Mouse (Mus musculus) left cerebral cortex, adult 2 months (tissue): Measurements from ENCODE around the gene Pard6b. TPM values are rescaled to one million over a fixed set of nuclear protein-coding genes. Genes with fewer than 3 reads are reported as not detected.

Source experiments
- DNase-seq, 2 experiments: peaks; one replicate each; pipeline ENCODE4 v3.0.0; 2021 to 2022; ENCODE audit warnings: low spot score in 2 of 2, mixed read lengths in 1 of 2; ENCODE audit errors: extremely low spot score in 1 of 2
- H3K27ac ChIP-seq: fragments of 200-600 bp; 2 replicates; pipeline ENCODE4 v1.8.1; 2022
- H3K4me3 ChIP-seq: fragments of 200-600 bp; 2 replicates; pipeline ENCODE4 v1.8.1; 2022
- CTCF ChIP-seq: fragments of 200-600 bp; IDR thresholded peaks from 2 replicates; pipeline ENCODE4 v1.8.1; 2022; ENCODE audit warnings: antibody characterized with exemption, mild to moderate bottlenecking, moderate library complexity
- intact Hi-C: fragments of 180-260 bp; cut with DNase I; formaldehyde crosslinking; loops from one replicate; pipeline ENCODE4 v1.15.1; 2025
- total RNA-seq, 2 experiments: library from RNA; stranded (reverse); gene quantifications; 2 replicates each; pipeline ENCODE4 v1.2.3; 2021

The Pard6b gene
- total RNA-seq, 2 experiments from 2014 or later = 5.5 to 6.8 TPM

DNA sequence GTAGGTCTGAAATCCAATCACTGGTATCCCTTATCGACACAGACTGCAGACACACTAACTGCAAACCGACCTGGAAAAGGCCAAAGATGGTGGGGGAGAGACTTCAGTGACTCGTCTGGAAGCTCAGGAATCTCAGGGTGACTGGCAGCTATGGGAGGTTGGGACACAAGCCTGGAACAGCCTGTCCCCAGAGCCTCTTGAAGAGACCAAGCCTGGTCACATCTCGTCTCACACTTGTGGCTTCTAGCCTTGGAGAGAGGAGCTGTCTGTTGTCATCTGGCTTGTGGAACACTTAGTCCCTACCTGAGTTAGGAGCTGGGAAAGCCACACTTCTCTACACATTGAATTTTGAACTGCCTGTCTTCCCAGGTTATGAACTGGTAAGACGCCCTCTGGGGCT, 10.4 kb upstream of the Pard6b start:
- H3K27ac ChIP-seq = no peak overlapping the region
- DNase-seq = no peak
- no peak overlapping the region for H3K4me3 ChIP-seq
- intact Hi-C loops = no loop called here
- TF ChIP-seq CTCF = no peak

DNA sequence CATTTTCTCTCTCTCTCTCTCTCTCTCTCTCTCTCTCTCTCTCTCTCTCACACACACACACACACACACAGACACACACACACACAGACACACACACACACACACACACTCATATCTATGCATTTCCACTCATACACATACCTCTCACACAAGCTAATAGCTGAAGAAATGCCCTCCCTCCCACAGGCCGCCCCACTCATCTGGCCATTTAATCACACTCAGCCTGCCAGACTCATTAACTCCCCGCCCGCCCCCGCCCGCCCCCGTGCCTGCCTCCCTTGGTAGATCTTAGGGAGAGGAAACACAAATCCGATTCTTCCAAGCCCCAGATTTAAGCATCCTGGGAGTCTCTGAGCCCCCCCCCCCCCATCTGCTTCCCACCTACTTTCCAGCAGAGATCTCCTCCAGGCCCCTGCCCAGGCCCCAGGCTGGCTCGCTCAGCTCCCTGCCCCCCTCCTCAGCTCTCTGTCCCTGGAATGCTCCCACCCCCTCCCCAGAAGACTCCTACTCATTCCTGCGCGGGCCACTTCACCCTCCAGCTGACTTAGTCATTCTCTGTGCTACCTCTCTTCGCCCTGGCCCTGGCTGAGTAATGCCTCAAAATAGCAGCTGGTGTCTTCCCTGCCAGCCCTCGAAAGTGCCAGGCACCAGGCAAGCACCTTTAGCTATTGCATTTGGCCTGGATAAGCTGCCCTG, 8.2 kb upstream of the Pard6b start:
- intact Hi-C loops = no loop called here
- H3K27ac ChIP-seq = no peak overlapping the region
- H3K4me3 ChIP-seq = no peak overlapping the region
- no peak for TF ChIP-seq CTCF
- peak; percentile 54 to 57 for DNase-seq

- DNase-seq = no peak
- TF ChIP-seq CTCF = no peak
- Histone ChIP-seq H3K4me3 (no peak overlapping the region), H3K27ac (no peak overlapping the region)
- intact Hi-C loops = no loop called here
These were observed 7.1 kb upstream of the Pard6b start for GRCm38 (mm10) chr2:168073722-168074121.

- no peak for DNase-seq
- Histone ChIP-seq H3K27ac (no peak overlapping the region), H3K4me3 (no peak overlapping the region)
- intact Hi-C loops = no loop called here
- no peak for TF ChIP-seq CTCF
These were observed 6.3 kb upstream of the Pard6b start for GRCm38 (mm10) chr2:168074457-168074856.

- intact Hi-C loops = no loop called here
- Histone ChIP-seq H3K4me3 (no peak overlapping the region), H3K27ac (no peak overlapping the region)
- TF ChIP-seq CTCF = no peak
- no peak for DNase-seq
These were observed 3.8 kb upstream of the Pard6b start for GRCm38 (mm10) chr2:168076840-168077576.

GRCm38 (mm10) chr2:168078107-168078830, 2.5 kb upstream of the Pard6b start:
- Histone ChIP-seq H3K4me3 (no peak overlapping the region), H3K27ac (no peak overlapping the region)
- intact Hi-C loops = no loop called here
- no peak for TF ChIP-seq CTCF
- no peak for DNase-seq

DNA sequence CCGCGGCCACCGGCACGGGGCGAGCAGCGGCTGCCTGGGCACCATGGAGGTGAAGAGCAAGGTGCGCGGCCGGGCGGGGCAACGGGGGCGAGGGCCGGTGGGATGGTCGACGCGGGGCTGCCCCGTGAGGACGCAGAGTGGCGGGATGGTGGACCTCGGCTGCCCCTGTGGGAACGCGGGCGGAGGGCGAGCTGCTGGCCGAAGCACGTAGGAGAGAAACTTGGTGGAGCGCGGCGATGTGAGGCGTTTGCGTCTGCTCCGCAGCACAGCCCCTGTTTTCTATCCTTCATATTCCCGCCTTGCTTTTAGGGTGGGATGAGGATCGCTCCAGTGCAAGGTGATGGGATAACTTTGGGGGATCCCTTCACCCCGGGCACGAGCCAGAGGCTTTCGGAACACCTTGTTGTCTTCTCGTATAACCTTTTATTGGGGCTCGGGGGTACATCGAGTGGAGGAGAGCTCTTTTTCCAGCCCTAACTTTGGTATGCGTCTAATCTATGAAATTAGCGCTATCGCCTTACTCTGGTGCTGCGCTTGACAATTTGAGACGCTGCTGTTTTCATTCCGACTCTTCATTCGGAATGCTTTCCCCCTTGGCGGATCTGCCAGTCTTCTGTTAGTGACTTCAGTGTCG, 612 bp downstream of the Pard6b start:
- peak overlapping the region; percentile 90; the same call in 1 of the 2 replicates for H3K27ac ChIP-seq
- peak overlapping the region; percentile 83 for H3K4me3 ChIP-seq
- intact Hi-C loops = loop anchor here (5.0 kb wide), 1 partner anchor 394 kb away; the partner anchor contains the start of genes Cebpb and Tmem189
- DNase-seq = peak in 1 of 2 experiments; percentile 35
- no peak for TF ChIP-seq CTCF

GRCm38 (mm10) chr2:168081933-168082306, 1.1 kb downstream of the Pard6b start:
- Histone ChIP-seq H3K4me3 (peak overlapping the region; percentile 83), H3K27ac (no peak overlapping the region)
- no peak for DNase-seq
- intact Hi-C loops = loop anchor here (5.0 kb wide), 1 partner anchor 395 kb away; the partner anchor contains the start of genes Cebpb and Tmem189
- no peak; the same call in 1 of the 2 replicates for TF ChIP-seq CTCF

GRCm38 (mm10) chr2:168083593-168083992, 2.8 kb downstream of the Pard6b start:
- H3K4me3 ChIP-seq = no peak overlapping the region
- intact Hi-C loops = loop anchor here (5.0 kb wide), 1 partner anchor 396 kb away; the partner anchor contains the start of genes Cebpb and Tmem189
- H3K27ac ChIP-seq = no peak overlapping the region
- no peak for DNase-seq
- no peak for TF ChIP-seq CTCF

- TF ChIP-seq CTCF = no peak
- DNase-seq = no peak
- intact Hi-C loops = loop anchor here (5.0 kb wide), 1 partner anchor 397 kb away; the partner anchor contains the start of genes Cebpb and Tmem189
- Histone ChIP-seq H3K27ac (no peak overlapping the region), H3K4me3 (no peak overlapping the region)
These were observed 3.4 kb downstream of the Pard6b start for GRCm38 (mm10) chr2:168084228-168084627.

GRCm38 (mm10) chr2:168085621-168086265, 4.9 kb downstream of the Pard6b start:
- intact Hi-C loops = no loop called here
- no peak for DNase-seq
- TF ChIP-seq CTCF = no peak
- Histone ChIP-seq H3K4me3 (no peak overlapping the region), H3K27ac (no peak overlapping the region)
